Mouse (Mus musculus) spleen, adult 2 months (tissue): ENCODE measurements around the gene Pde7b.

Experiments used
- CTCF ChIP-seq: fragments of 200-500 bp; IDR thresholded peaks from 2 replicates; pipeline ENCODE4 v1.5.1; 2011; ENCODE audit warnings: mild to moderate bottlenecking, inconsistent platforms; ENCODE audit not compliant: insufficient read depth, insufficient read length, insufficient replicate concordance; ENCODE audit errors: extremely low read depth
- POLR2A ChIP-seq: fragments of 200-500 bp; IDR thresholded peaks from 2 replicates; pipeline ENCODE4 v1.6.1; 2011; ENCODE audit warnings: low read depth, low read length, inconsistent platforms

DNA sequence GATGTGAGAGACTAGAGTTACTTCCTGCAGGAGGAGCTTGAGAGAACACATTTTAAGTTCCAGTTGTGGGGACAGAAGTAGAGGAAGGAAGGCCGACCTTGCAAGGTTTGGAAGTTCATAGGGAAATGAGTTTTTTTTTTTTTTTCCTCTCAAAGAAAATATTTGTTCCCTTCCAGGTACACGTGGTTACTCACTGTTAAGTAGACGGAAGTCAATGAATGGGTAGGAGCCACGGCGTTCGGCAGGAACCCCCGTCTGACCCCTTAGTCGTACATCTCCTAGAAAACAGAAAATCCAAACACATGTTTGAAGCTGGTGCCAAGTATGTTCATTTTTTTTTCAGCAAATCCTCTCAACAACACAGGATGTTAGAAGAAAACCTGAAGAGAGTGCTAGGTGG is 245.4 kb downstream of the Pde7b start:
- TF ChIP-seq CTCF, result no peak
- TF ChIP-seq POLR2A, result no peak
